Mouse (Mus musculus) adrenal gland, adult 2 months (tissue): ENCODE measurements around the gene Irgc1. TPM values are rescaled to one million over a fixed set of nuclear protein-coding genes. Genes with fewer than 3 reads are reported as not detected.
"Not testable (repeated sequence)": the region's sequence is repeated elsewhere in the genome, so short reads cannot be mapped to it uniquely, and the experiment has no call there.

ENCODE experiments used
- DNase-seq: peaks from one replicate; pipeline ENCODE4 v3.0.0; 2021
- polyA plus RNA-seq: library from polyadenylated mRNA; depleted of rRNA; stranded (reverse); fragments of >200 nt; gene quantifications from 2 replicates; pipeline ENCODE4 v1.2.3, GENCODE M21; 2012
- total RNA-seq, 2 experiments: library from RNA; stranded (reverse); gene quantifications; 2 replicates each; pipeline ENCODE4 v1.2.3; 2021

Irgc1 gene
- total and polyA plus RNA-seq, 3 experiments: not detected

DNA sequence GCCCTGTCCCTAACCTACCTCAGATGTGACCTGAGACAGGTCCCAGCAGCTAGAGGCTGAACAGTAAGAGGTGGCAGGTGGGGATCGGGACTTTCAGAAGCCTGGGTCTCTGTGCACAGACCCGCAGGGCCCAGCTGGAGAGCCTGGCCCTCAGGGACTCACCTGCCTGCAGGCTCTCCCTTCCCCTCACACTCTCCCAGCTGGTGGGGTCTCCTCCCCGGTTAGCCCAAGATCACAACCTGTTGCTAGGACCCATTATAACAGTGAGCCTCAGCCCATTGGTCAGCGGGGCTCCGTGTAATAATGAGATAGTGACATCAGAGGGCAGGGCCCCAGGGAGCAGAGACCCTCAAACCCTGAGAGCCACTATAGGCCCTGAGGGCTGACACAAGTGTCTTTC is 16.8 kb downstream of the Irgc1 start:
- DNase-seq: no peak

DNA sequence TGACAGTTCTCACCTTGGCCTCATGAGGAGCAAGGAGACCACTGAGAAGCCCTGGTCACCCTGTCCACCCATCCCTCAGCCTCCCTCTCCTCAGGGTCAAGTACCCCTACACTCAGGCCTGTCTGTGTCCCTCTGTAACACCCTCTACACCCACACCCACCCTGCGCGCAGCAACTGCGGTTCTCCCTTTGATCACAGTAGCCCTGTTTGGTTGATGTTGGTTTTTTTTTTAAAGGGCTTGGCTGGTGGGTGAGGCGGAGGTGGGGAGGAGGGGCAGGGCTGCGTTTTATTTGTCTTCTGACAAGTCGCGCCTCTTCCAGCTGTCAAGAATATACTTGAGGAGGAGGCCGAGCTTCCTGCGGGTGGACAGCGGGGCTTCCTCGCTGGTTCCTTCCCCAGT is 20.4 kb downstream of the Irgc1 start:
- no peak for DNase-seq

DNA sequence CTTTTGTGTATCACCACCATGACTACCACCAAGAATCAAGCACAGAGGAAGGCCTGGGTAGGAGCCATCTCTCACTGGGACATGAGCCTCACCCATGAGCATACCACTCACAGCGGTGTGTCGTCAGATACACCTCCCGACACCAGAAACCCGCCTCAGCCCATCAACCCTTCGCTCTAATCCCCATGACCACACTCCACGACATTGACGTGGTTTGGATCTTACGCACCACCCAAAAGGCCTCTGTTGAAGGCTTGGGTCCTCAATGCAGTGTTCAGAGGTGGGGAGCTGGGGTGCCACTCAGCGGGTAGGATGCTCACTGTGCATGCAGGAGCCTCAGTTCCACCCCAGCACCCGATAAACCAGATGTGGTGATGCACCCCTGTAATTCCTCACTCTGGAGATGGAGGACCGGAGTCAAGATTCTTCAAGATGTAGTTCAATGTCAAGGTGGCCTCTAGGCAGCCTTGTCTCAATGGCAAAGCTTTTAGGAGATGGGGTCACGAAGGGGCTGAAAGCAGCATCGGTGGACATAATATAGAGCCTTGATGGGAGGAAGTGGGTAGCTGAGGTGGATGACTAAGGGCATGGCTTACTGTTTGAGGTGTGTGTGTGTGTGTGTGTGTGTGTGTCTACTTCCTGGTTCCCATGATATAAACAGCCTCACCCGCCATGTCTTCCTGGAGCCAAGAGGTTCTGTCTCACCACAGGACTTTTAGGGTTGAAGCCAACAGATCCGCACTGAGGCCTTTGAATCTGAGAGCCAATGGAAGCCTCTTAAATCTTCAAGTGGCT is 21.3 kb downstream of the Irgc1 start:
- DNase-seq: no peak

DNA sequence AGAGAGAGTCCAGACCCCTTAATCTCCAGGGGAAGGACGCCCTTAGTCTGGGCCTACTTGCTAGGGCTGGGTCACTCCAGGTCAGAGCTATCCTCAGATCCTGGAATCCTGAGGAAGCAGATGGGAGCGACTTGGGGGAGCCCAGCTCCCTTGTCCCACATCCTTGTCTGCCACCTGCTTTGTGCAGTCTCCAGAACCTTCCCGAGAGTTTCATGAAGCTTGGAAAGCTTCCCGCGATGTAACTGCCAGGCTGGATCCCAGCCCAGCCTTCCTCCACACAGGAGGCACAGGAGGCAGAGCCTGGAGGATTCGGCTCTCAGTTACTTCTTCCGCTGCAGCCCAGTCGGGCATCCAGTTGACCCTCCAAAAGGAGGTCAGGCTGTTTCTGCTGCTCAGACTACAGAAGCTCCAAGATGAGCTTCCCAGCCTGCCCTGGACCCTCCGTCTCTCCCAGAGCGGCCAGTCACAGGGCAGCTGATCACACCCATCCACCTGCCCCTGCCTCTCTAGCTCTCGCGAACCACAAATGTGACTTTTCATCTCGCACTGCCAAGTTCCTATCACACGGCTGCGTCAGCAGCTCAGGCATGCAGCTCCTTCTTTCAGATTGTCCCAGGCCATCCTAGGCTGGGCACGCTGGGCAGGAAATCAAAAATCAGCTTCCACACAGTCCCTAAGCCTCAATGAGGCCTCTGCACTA is 22.5 kb downstream of the Irgc1 start:
- no peak for DNase-seq

GRCm38 (mm10) chr7:24428725-24429124 is 23.4 kb downstream of the Irgc1 start:
- DNase-seq: no peak

DNA sequence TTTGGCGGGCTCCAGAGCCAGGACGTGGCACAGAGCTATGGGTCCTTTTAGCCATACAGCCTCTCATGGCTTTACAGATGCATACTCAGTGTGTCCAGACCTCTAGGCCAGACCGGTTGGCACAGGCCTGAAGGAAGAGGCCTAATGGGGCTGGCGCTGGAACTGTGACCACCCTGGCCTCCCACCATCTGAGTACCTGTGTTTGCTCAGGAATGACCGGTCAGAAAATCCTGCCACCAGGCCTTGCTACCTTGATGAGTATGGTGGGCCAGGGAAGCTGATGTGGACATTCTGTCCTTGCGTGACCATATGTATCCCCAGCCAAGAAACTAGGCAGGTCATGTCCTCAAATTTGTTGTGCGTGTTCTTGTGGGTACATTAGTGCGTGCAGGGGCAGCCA is 24.9 kb downstream of the Irgc1 start:
- DNase-seq: no peak

- DNase-seq: no peak
Measured at GRCm38 (mm10) chr7:24425919-24426318, 26.2 kb downstream of the Irgc1 start.

DNA sequence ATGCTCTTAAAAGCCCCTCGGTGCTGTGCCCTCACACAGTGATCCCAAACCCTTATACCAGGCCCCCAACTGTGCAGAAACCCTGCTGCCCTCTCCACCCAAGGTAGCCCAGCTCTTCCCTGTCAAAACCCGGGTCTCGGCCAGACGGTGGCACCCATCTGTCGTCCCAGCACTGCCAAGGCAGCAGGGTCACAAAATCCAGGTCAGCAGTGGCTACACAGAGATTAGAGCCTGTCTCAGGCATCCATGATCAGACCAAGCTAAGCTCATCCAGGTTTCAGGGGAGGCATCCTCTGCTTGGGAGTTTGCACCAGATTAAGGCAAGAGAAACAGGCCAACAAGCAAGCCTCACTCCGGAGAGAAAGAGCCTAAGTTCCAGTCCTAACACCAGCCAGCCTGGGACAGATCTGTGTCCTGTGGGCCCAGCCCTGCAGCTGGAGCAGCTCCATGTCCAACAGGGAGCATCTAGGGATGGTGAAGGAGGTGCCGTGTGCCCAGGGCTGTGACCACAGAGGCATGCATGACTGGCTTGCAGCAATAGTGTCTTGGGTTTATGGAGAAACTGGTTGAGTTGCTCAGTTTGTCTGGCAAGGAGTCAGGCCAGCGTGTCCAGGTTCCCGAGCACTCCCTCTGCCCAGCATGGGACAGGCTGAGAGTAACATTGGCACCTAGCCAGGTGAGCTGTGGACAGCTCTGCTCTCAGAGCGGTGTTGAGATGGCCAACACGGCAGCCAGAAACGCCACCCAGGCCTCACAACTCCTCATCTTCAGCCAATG is 28.0 kb downstream of the Irgc1 start:
- peak; percentile 30 for DNase-seq

- DNase-seq: no peak
Measured at GRCm38 (mm10) chr7:24423107-24423763, 28.9 kb downstream of the Irgc1 start.

- no peak for DNase-seq
Measured at GRCm38 (mm10) chr7:24422251-24422650, 29.8 kb downstream of the Irgc1 start.

GRCm38 (mm10) chr7:24421648-24422047 is 30.4 kb downstream of the Irgc1 start:
- DNase-seq: no peak

DNA sequence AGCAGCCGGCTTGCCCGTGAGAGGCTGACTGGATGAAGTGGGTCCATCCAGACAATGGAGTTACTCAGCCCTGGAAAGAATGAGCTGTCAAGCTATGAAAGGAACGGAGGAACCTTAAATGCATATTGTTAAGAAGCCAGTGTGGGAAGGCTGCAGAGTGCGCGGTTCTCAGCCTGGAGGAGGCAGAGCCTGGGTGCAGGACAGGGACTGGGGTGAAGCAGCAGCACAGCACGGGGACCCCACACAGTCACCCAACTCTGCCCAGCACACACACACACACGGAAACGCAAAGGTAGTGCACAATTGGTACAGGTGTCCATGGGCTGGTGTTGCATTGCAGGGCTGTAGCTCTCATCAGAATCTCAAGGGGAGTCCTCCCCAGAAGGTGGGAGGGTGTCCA is 32.5 kb downstream of the Irgc1 start:
- DNase-seq: no peak

GRCm38 (mm10) chr7:24415261-24415660 is 36.8 kb downstream of the Irgc1 start:
- DNase-seq: no peak

DNA sequence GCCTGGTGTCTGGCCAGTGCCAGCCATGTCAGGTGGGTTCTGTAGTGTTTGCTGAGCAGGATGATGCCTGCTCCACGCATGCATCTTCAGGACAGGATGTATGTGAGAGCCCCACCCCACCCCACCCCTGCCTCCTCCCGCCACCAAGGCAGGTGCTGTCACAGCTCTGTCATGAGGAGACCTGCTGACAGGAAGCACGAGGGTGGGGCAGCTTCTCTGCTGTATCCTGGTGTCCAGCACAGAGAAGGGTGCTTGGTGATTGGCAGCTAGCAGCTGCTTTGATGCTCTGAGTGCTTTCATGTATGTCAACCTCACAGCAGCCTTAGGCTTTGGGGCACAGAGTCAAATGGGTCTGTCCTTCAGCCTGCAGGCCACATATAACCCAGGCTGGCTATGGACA is 38.5 kb downstream of the Irgc1 start:
- no peak for DNase-seq

- DNase-seq: no peak
Measured at GRCm38 (mm10) chr7:24410831-24411230, 41.3 kb downstream of the Irgc1 start.

DNA sequence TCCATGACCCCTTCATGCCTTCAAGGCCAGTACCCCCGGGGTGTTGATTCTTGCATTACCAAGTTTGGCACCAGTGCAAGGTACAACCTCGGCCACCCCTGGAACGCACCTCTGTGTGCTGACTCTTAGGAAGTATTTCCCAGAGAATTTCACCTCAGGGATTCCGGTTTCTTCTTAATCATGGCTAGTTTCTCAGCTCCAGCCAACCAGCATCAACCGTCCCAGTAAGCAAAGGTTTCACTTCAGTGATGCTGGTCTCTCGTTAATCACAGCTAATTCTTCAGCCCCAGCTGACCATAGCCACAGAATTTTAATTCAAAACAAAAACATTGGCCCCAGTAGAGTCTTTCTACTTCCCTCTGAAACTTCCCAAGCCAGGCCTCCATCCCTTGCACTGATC is 42.0 kb downstream of the Irgc1 start:
- no peak for DNase-seq

GRCm38 (mm10) chr7:24408186-24408585 is 43.9 kb downstream of the Irgc1 start:
- DNase-seq: no peak

GRCm38 (mm10) chr7:24406528-24407344 is 45.4 kb downstream of the Irgc1 start:
- DNase-seq: peak; percentile 74

DNA sequence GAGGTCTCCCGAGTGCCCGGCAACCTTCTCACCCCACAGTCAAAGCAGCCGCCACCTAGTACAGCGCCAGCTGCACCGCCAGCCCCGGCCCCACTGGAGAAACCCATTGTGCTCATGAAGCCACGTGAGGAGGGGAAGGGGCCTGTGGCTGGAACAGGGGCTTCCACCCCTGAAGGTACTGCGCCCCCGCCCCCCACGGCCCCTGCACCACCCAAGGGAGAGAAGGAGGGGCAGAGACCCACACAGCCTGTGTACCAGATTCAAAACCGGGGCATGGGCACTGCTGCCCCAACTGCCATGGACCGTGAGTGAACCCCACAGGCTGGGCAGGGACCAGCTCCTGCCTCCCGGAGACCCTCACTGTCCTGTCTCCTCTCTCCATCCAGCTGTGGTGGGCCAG is 46.4 kb downstream of the Irgc1 start:
- no peak for DNase-seq

GRCm38 (mm10) chr7:24402851-24403250 is 49.2 kb downstream of the Irgc1 start:
- DNase-seq: no peak

- DNase-seq: not testable (repeated sequence)
Measured at GRCm38 (mm10) chr7:24400489-24400888, 51.6 kb downstream of the Irgc1 start.

DNA sequence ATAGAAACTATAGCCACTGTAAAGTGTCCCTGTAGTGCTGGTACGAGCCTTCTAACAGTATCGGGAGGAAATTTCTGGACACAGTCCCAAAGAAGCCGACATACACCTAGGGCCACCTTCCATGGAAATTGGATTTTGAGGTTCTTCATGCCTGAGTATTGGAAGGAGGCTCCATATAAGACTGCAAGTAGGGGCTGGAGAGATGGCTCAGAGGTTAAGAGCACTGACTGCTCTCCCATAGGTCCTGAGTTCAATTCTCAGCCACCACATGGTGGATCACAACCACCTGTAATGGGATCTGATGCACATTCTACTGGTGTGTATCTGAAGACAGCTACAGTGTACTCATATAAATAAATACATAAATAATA is 52.0 kb downstream of the Irgc1 start:
- DNase-seq: no peak
